Mouse (Mus musculus) gastrocnemius, adult 8-10 months (tissue): ENCODE measurements around the gene Prm2. TPM values are rescaled to one million over a fixed set of nuclear protein-coding genes. Genes with fewer than 3 reads are reported as not detected.
"Not testable (repeated sequence)": the region's sequence is repeated elsewhere in the genome, so short reads cannot be mapped to it uniquely, and the experiment has no call there.

Experiments used
- DNase-seq, 2 experiments: peaks; one replicate each; pipeline ENCODE4 v3.0.0; 2022; ENCODE audit warnings: low spot score in 2 of 2
- total RNA-seq, 4 experiments: library from RNA; stranded (reverse); gene quantifications; 2 replicates each; pipeline ENCODE4 v1.2.4; 2022

Gene Prm2
- total RNA-seq, 4 experiments from 2014 or later: not detected

DNA sequence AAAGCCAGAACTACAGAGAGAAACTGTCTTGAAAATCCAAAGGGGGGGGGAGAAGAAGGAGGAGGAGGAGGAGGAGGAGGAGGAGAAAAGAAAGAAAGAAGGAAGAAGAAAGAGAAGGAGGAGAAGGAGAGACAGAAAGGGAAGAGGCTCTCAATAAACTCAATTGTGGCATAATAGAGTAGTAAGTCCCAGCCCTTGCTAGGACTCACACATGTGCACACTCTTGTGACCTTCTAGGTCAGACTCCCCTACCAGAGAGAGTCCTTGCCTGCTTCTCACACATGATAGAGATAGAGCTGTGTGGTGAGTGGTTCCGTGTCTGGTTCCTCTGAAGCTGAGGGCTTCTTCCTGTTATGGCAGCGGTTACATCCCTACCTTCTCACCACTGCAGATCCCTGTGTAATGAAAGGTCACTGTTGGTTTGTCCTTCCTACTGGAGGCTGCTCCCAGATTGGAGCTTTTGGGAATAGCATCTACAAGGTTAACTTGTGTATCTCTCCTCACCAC is 17.0 kb upstream of the Prm2 start, which contains the start of gene Gm11172:
Gene Gm11172, plus strand, starts transcription at position 51 of the 507 bp plus-strand sequence.
- DNase-seq: no peak

DNA sequence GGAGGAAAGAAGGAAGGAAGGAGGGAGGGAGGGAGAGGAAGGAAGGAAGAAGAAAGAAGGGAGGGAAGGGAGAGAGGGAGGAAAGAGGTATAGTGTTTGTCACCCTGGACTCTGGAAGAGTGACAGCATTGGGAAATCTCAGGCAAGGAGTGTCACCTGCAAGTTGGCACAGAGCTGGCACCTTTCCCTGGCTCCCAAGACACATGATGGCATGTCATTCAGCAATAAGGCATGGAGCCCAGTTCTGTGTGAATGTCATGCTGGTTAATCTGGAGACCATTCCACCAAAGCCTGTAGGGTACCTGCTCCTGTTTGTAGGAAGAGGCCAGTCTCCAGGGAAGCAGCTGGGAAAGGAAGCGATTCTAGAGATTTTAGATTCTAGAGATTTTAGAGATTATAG is 14.4 kb upstream of the Prm2 start:
- no peak for DNase-seq

DNA sequence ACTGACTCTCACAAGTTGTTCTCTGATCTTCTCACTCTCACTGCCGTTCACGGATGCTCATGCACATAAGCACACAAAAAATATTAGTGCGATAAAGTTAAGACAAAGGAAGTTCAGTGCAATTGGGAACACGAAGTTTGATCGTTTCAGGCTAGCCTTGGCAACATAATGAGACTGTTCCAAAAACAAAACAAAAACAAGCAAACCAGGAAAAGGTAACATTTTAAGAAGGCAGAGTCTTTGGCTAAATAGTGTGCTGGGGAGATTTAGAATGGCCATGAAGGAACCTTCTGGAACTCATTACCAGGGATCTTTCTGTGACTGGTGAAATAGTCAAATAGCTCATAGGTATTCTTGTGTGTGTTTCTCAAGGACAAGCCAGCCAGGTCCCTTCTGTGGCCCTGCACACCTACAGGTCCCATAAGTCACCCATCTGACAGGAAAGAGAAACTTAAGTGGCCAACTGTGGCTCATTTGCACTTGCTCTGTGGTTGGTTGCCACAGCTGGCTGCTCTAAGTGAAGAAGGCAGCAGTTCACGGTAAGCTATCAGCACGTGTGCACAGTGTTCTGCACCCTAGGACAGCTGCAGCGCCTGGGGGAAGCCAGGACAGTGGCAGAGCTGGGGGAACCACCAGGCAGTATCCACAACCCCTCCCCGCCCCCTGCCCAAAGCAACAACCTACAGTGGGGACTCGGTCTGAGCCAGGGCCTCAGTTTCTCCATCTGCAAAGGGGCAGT is 10.0 kb upstream of the Prm2 start, which contains the start of gene Prm1:
Gene Prm1, minus strand, starts transcription at position 51 of the 739 bp plus-strand sequence.
- DNase-seq: no peak

DNA sequence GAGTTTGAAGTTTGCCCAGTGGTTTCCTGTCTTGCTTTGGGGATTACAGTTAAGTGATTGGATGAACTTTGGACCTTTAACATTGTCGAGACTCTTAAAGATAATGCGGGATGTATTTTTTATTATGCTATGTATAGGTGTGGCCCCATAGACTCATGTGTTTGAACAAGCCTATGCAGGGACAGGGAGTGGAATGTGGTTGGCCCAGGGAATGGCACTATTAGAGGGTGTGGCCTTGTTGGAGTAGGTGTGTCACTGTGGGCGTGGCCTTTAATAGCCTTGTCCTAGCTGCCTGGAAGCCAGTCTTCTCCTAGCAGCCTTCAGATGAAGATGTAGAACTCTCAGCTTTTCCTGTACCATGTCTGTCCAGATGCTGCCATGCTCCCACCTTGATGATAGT is 6.5 kb upstream of the Prm2 start:
- not testable (repeated sequence) for DNase-seq

DNA sequence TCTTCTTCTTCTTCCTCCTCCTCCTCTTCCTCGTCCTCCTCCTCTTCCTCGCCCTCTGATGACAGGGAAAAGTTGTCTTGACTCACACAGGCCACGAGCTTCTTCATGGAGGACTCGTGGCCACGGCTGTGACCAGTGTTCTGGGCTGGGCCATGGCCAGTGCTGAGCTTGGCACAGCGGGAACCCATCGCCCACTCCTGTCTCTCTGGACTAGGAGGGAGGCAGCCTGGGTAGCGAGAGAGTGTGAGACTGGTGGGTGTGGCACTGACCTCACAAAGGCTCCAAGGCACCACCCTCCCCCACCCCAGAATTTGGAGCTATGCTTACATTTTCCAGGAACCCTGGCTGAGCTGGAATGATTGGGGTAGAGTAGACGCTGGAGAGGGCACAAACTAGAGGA is 5.2 kb downstream of the Prm2 start, which contains the start of gene Prm3:
Gene Prm3, minus strand, starts transcription at position 213 of the 400 bp plus-strand sequence.
- no peak for DNase-seq

DNA sequence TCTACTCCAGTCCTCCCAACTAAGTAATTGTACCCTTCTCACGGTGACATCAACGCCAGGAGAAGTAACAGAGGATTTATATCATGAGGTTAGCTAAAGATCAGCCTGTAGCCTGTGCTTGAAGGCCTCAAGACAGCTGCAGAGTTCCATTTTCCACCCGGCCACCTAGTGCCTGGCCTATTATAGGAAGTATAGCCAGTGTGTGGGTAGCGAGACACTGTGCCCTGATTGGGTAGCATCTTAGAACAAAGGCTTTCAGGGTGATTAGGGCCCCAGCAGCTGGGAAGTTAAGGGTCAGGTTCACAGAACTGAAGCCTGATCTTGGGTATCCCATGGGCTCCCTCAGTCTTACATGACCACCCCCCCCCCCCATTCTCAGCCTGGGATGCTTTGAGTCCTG is 7.1 kb downstream of the Prm2 start:
- DNase-seq: no peak

DNA sequence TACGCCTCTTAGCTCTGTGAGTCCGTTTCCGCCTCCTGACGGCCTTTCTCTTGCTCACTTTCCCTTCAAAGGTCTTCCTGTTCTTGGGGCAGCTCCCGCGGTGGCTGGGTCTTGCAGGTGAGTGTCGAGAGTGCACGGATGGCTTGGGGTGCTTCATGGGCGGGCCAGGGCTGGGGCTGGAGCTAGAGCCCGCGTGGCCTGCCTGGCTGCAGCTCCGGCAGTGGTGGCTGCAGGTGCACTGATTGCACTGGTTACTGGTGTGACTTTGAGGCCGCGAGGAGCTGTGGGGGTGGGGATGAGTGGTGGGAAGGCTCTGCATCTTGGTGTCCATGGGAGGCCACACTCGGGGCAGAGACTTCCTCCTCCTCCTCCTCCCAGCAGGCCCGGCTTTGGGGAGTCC is 7.7 kb downstream of the Prm2 start, which contains the start of gene Tnp2:
Gene Tnp2, minus strand, starts transcription at position 390 of the 400 bp plus-strand sequence.
- DNase-seq: no peak

DNA sequence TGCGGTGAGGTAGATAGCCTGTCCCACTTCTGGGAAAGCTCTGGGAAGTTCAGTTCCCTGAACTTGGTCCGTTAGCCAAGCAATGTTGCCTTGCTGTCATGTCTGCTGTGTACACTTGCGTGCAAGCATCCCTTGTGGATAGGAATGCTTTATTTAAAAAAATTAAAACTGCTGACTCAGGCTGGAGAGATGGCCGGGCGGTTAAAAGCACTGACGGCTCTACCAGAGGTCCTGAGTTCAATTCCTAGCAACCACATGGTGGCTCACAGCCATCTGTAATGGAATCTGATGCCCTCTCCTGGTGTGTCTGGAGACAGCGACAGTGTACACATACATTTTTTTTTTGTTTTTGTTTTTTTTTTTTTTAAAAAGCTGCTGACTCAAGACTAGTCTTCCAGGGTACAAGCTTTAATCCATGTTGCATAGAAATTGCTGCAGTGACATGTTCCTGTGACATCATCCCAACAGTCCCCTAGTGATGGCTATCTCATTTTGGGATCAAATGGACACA is 8.3 kb downstream of the Prm2 start:
- no peak for DNase-seq

DNA sequence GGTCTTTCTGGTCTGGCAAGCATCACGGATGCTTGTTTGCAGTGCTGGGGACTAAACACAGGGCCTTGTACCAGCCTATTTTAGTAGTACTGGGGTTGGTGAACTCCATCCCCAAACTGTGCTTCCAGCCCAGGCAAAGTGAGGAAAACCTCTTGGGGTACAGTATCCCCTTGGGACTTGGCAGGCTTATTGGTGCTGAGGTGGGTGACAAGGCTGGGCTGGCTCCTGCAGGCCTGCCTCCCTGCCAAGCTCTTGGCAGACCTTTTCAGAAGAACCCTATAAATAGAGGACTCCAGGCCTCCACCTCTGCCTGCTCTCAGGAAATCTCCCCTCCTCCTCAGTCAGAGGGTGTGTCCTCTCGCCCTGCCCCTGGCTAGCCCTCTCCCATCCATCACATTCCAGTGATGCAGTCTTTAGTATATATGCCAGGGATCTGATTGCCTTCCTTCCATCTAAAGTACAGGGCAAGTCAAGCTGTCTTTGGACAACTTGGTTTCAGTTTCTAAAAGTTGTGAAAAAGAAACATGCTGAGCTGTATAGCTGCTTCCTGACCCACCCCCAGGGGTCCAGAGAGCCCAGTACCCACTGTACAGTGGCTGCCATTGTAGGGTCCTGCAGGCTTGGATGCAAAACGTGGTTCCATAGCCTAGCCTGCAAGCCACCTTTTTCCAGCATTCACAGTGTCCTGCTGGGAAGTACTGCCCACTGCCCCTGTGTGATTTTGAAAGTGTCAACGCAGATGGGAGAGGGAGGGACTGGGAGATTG is 9.0 kb downstream of the Prm2 start:
- peak; percentile 29 to 60 for DNase-seq

DNA sequence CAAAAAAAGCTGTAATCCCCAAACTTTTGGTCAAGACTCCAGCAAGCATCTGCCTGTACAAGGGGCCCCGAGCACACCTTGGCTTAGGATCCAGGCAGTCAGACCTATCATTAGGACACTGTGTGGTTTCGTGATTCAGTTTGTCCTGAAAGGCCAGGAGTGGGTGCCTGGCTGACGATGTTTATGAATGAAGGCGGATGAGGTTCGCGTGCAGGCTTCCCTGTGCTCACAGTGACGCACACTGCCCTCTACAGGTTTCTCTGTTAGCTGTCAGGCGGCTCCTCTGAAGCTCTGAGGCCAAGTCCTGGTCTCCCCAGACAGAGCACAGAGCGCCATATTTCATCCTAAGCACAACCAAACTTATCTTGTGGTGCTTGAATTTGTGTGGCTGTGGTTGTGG is 9.6 kb downstream of the Prm2 start:
- DNase-seq: peak; percentile 75 to 79

DNA sequence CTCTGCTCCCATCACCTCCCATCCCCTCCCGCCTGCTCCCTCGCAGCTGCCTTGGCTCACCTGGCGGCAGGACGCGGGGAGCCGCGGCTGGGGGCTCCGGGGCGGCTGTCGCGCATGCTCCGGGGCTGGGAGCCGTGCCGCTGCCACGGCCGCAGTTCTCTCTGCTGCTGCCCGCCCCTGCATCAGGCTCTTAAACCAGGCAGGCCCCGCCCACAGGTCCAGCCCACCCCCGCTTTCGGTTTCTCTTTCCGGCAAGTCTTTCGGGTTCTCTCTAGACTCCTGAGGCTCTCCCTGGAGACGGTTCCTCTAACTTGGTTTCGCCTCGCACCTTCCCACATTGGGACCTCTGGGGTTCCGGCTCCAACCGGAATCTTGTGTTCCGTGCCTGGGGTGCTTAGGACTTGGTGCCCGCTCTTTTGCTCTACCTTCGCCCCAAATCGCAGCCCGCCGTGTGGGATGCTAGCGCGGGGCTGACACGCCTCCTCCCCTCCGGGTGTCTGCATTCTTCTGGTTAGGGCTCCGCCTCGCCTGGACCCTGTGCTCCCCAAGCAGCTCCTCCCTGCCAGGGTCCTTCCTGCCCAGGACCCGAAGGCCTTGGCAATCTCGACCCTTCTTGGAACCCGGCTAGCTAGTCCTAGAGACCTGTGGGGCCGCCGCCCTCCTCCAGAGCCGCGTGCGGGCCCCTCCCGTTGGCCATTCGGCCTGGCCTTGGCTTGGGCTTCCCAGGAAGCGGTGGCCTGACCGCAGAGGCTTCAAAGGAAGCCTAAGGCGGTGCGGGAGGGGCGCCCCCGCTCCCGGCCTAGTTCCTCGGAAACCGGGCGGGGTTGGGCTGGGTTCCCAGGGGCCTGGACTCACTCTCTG is 10.3 kb downstream of the Prm2 start, which contains the start of gene Socs1:
Gene Socs1, minus strand, starts transcription at position 166 of the 861 bp plus-strand sequence.
- peak; percentile 71 to 77 for DNase-seq

DNA sequence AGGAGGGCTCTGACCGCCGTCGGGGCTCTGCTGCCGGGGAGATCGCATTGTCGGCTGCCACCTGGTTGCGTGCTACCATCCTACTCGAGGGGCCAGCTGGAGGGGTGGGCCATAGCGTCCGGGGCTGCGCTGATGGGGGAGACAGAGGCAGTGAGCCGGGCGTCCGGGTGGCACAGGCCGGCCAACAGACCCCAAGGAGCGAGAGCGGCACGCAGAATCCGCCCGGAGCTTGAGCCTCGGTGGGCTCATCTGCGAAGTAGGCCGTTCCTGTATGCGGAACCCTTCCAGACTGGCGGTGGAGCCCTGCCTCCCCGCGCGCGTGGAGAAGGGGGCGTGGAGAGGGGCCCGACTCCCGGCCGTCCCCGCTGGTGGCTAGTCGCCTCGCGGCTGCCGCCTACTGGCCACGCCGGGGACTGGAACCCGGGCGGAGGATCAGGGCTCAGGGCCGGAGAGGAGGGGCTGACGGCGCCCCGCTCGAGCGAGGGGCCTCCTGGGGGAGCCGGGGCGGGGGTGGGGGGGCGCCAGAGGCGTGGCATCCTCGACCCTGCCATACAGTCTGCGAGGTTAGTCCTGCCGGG is 11.1 kb downstream of the Prm2 start:
- DNase-seq: peak; percentile 88 to 89

DNA sequence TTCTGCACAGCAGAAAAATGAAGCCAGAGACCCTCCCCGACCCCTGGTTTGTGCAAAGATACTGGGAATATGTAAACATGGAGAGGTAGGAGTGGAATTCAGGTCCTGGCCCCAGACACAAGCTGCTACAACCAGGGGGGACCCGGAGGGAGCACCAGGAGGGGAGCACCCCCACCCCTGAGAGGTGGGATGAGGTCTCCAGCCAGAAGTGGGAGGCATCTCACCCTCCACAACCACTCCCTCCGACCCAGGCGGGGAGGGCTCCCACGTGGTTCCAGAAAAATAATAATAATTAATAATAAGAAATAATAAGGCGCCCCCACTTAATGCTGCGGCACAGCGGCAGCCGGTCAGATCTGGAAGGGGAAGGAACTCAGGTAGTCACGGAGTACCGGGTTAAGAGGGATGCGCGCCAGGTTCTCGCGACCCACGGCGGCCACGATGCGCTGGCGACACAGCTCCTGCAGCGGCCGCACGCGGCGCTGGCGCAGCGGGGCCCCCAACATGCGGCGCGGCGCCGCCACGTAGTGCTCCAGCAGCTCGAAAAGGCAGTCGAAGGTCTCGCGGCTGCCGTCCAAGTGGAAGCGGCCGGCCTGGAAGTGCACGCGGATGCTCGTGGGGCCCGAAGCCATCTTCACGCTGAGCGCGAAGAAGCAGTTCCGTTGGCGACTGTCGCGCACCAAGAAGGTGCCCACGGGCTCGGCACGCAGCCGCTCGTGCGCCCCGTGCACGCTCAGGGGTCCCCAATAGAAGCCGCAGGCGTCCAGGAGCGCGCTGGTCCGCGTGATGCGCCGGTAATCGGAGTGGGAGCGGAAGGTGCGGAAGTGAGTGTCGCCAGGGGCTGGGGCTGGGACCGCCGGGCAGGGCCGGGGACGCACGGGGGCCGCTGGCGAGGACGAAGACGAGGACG is 11.8 kb downstream of the Prm2 start:
- peak; percentile 7 to 20 for DNase-seq

DNA sequence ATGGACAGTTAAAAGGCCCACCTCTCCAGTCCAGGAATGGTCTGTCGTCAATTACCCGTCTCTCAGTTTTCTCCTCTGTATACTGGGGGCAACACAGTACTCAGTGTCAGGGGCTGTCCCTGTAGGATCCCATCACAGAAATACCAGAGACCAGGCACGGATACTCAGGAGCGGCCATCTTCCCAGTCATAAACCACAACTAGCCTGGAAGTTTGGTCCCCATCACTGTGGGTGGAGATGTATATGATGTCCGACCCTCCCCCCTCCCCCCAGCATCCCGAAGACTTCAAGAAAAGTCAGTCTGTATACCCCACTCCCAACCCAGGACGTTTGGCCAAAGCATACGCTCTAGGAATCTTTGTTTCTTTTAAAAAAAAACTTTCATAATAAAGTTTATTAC is 12.5 kb downstream of the Prm2 start:
- no peak for DNase-seq

DNA sequence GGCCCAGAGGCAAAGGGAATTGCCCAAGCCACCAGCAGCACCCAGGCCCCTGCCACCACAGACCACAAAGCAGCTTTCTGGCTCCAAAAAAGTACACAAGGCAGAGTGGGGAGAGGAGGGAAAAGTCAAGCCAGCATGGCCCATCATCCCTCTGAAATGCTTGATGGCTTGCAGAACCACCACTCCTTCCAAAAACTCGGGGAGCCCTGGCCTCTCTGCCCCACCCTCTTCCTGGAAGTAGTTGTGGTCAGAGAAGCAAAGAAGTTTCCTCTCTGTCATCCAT is 12.8 kb downstream of the Prm2 start:
- no peak for DNase-seq

DNA sequence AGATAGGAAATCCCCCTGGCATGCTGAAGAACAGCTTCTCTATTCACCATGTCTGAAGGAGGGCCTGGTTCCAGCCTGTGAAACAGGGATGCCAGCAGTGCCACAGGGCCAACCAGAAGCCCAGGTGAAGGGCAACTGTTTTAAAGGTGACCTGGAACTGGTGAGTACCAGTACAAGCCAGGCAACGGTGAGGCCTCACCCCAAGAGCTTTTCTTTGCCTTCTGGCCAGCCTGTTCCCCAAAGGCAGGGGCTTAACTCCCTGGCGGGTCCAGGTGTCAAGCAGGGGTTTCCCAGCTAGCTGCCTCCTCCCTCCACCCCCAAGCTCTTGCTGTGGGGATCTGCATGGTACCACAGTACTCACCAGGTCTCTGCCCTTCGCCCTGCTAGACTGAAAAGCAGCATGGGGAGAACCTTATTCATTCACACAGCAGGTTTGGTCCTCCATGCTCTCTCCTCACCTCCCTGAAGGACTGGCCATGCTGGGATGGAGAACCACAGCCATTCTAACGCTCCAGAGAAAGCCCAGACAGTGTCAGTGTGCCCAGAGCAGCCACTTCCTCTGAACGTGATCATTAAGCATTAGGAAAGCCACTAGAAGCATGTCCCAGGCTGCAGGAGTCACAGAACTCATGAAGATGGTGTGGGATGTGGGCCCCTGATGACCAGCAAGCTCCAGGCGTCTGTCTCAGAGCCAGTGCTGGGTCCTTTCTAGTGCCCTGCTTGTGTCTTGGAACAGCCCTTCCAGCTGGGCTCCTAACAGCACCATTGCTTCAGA is 13.4 kb downstream of the Prm2 start:
- no peak for DNase-seq

DNA sequence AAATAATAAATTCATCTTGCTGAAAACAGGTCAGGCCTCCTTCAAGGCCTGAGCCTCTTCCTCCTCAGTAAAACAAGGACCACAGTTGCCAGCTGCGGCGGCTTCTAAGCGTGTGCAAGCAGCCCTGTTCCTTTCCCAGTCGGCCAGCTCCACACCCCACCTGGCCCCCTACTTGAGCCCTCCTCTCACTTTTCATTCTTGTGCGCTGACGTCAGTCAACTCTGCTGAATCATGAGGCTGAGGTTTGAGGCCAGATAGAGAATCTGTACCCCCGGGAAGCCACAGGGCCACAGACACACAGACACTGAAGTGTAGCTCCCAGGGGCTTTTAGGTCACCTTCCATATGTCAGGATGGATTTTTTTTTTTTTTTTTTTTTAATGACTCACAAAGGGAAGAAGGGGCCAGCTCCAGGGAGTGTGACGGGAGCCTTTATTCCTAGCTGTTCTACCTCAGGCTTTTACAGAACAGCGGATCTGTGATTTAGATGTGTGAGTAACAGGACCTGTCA is 14.0 kb downstream of the Prm2 start:
- no peak for DNase-seq

DNA sequence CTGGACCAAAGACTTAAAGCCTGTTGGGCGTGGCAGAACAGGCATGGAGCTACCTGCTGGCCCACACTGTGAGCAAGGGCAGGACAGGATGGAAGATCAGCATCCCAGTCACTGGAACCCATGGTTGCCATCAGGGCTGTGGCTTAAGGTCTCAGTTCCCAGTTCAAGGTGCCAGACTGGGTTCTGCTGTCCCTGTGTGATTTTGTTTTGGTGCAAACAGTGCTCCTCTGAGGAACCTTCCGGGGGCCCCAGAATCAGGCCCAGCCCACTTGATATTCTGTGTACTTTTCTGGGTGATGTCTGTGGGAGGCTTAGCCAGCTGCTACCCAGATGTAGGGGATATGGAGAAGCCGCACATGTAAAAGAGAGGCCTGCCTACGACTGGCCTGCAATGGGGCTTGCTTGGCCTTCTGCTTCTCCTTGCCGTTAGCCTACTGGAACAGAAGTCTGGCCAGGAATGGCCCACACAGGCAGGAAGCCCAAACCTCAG is 15.3 kb downstream of the Prm2 start:
- no peak for DNase-seq
